ENCODE assay signal across 25 mouse cellular contexts in the genomic region with DNA sequence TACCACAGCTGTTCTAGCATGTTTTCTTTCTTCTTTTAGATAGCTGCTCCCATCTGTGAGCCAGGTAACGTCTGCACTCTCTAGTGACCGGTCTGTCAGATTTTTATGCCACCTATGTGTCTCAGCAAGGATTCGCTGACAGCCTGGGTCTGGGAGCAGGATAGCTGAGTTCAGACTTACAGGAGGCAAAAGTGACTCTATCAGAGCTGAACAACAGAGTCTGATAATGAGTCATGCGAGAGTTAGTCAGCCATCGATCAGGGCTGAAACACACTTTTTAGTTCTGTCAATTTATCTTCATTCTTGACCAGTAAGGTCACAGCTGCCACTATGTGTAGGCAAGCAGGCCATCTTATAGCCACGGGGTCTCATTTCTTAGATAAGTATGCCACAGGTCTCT.
"Had no signal": no experiment of that assay in that cellular context is flagged by ENCODE, and none has a peak within 500 bp of the region (broad histone marks: within the 10 kb centered on the region; RNA-seq: fewer than 3 reads in every experiment).

No protein-coding gene starts in this region.

- H3K9ac ChIP-seq: heart, embryonic 12.5 days; hindbrain, embryonic 12.5 days; hindbrain, embryonic 14.5 days; limb, embryonic 12.5 days; liver, embryonic 14.5 days had no signal

- H3K36me3 ChIP-seq: heart, embryonic 10.5 days; heart, embryonic 12.5 days; hindbrain, embryonic 10.5 days; hindbrain, embryonic 12.5 days; limb, embryonic 10.5 days; limb, embryonic 12.5 days had no signal

- DNase-seq: gastrocnemius, postnatal 14 days; gastrocnemius, postnatal 36 days; heart, adult 11 months; heart, adult 2 months; heart, postnatal 10 days; heart, postnatal 4 days; kidney, adult 18-20 months; kidney, adult 8-10 months; kidney, postnatal 10 days; kidney, postnatal 25 days; kidney, postnatal 4 days; liver had no signal

- H3K4me3 ChIP-seq: heart, adult 2 months; heart, embryonic 10.5 days; heart, embryonic 12.5 days; hindbrain, embryonic 10.5 days; hindbrain, embryonic 12.5 days; layer of hippocampus, adult 2 months; left cerebral cortex, adult 2 months; limb, embryonic 10.5 days; limb, embryonic 12.5 days had no signal

- H3K4me1 ChIP-seq: hindbrain, embryonic 12.5 days; limb, embryonic 10.5 days; limb, embryonic 12.5 days had no signal

- ATAC-seq: hindbrain, embryonic 16.5 days; inflammation-experienced regulatory T-cells, adult 6 months; intestine, embryonic 16.5 days had no signal

- H3K27ac ChIP-seq: heart, adult 2 months; heart, embryonic 10.5 days; hindbrain, embryonic 10.5 days; hindbrain, embryonic 12.5 days; hindbrain, embryonic 14.5 days; layer of hippocampus, adult 2 months; left cerebral cortex, adult 2 months; limb, embryonic 10.5 days; limb, embryonic 12.5 days; liver, embryonic 14.5 days had no signal

- H3K9me3 ChIP-seq: heart, embryonic 10.5 days; heart, embryonic 12.5 days; hindbrain, embryonic 10.5 days; hindbrain, embryonic 12.5 days; limb, embryonic 10.5 days; limb, embryonic 12.5 days had no signal

- H3K27me3 ChIP-seq: heart, embryonic 12.5 days; hindbrain, embryonic 12.5 days; limb, embryonic 12.5 days had no signal

- H3K4me2 ChIP-seq: heart, embryonic 12.5 days; hindbrain, embryonic 12.5 days; hindbrain, embryonic 14.5 days; limb, embryonic 12.5 days had no signal
